Mouse (Mus musculus): ENCODE results near the gene Zfp217. TPM values are rescaled to one million over a fixed set of nuclear protein-coding genes. Genes with fewer than 3 reads are reported as not detected.

Gene Zfp217
- 52.7 and 74.7 TPM in 2 replicates for total RNA-seq (2023)

GRCm38 (mm10) chr2:170147661-170148153 lies at the start of gene Zfp217:
TSS of gene Zfp217 (minus strand) at chr2:170148103.

